Mouse (Mus musculus): ENCODE results near the gene Ppcs.

Gene Ppcs

DNA sequence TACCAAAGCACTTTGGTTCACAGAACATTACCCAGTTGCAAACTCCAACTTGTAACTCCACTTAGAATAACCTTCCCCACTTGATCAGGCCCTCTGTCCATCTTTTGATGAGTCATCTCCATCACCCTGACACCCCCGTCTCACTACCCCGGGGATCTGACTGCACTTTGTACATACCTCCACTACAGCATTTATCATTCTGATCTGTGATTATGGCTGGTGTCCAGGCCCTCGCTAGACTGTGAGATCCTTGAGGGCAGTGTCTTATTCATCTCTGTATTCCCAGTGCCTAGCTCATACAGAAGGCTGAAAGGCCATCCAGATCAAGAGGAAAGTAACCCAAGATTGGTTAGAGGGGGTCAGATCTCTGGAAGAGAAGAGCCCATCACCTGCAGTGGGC lies 1.0 kb downstream of the Ppcs start:
- in situ Hi-C loops (cut with MboI; ENCODE audit: low sequenced_read_pairs), result no loop called here

DNA sequence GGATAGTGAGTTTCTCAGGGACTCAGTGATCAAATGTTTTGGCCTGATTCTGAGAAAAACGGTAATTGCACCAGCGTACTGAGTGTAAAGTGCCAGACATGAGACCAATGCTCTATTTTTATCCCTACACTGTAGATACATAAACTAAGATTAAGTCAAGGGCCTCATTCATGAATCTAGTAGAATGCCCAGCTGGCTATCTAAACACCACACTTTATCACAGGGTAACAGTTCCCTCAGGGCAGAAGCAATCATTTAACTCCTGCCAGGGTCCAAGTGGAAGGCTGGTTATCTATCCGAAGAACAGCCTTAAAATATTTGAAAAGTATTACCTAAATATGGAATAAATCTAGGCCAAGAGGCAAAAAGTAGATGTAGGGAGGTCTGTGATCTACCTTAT lies 4.3 kb downstream of the Ppcs start:
- in situ Hi-C loops (cut with MboI; ENCODE audit: low sequenced_read_pairs), result no loop called here

DNA sequence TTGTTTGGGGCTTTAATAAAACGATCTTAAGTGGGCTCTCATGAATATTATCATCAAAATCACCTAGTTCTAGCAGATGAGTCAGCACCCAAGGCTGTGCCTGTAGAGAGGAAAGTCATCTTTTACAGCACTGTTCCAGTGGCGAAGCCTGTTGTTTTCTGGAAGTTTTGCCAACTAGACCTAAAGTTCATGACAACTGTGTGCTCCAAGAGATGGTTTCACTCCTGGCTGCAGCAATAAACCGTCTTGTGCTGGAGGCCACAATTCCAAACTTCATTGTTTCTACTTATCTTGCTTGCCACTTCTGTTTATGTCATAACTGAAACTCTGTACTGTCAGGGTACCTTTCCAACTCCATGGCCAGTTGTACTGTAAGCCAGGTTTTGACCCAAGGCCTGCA lies 5.0 kb downstream of the Ppcs start:
- in situ Hi-C loops (cut with MboI; ENCODE audit: low sequenced_read_pairs), result no loop called here

DNA sequence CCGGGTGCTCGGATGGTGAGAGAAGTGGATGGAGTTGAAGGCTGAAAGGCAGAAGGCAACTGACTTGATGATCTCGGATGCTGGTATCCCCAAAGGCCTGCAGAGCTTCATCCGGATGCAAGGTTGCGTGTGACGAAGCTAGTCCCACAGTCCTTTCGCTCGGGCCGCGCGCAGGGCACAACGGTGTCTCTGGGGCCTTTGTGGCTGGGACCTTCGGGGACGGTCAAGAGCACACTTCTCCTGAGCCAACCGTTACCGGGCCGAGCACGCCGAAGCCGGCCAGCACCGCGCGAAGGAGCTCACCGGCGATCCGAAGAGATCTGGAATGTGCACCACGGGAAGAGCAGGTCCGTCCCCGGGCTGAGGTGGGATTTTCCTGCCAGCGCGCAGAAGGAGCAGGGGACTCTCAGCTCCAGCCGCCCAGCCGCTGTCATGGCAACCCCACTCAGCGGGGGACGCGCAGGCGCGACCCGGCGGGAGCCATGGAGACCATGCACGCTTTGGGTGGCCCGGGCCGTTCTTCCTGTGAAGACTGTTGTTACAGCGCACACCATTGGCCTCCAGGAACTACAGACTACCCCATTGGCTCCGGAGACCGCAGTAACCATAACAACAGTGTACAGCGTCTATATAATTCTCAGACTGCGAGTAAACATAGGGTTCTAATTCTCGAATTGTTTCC lies 7.0 kb downstream of the Ppcs start, which contains the start of gene Ccdc30:
TSS of gene Ccdc30 (minus strand) at position 450 of the 682 bp plus-strand sequence.
- in situ Hi-C loops (cut with MboI; ENCODE audit: low sequenced_read_pairs), result no loop called here

DNA sequence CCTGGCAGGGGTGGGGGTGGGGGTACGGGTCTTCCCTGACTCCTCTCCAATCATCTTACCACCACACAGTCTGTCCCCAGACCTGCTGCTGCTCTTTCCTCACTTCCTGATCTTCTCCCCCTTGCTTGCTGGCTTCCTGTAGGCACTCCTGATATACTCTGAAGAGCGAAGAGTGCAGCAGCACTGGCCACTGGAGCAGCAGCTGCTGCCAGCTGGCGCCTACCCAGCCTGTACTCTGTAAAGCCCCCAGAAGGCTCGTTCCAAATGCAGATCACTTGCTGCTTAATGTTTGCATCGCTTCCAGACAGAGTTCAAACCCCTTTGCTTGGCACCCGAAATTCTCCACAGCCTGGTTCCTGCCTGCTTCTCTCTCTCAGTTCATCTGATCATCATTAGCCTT lies 9.4 kb downstream of the Ppcs start:
- in situ Hi-C loops (cut with MboI; ENCODE audit: low sequenced_read_pairs), result no loop called here

DNA sequence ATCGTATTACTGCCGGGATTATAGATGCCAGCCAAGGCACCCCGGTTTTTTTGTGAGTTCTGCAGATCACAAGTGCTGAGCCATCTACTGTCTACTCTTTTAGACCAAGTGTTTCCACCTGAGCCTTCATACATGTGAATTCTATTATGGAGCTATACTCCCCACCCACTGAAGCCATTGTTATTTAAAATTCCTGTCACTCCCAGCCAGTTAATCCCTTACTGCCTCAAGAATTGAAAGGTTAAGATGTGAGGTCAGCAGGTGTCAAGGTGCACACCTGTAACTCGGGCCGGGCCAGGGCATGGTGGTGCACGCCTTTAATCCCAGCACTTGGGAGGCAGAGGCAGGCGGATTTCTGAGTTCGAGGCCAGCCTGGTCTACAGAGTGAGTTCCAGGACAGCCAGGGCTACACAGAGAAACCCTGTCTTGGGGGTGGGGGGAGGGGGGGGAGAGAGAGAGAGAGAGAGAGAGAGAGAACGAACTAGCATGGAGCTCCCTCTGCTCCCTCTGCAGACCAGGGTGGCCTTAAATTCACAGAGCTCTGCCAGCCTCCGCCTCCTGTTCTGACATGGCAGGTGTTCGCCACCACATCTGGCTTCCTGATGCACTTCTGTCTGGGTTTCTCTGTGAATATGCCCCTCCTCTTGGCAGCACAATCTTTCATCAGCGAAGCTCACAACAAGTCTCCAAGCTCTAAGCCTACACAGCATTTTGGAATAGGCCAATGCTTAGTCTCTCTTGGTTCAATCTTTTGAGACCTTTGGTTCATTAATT lies 10.2 kb downstream of the Ppcs start:
- in situ Hi-C loops (cut with MboI; ENCODE audit: low sequenced_read_pairs), result no loop called here

DNA sequence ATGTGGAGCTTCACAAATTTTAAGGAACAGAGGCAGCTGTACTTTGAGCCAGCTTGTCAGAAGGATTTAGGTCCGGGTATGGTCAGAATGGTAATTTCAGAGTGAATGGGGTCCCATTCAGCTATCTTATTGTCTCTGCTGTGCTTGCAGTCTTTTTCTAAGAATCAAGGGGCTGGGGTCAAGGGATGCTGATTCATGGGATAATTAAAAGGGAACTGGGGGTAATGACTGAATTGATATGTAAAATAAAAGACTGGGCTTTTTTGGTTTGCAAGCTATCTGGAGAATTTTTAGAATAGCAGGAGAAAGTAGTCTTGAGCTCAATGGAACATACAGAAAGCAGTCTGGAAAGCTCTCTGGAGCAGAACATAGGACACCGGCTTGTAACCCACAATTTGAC lies 18.8 kb downstream of the Ppcs start:
- in situ Hi-C loops (cut with MboI; ENCODE audit: low sequenced_read_pairs), result no loop called here

DNA sequence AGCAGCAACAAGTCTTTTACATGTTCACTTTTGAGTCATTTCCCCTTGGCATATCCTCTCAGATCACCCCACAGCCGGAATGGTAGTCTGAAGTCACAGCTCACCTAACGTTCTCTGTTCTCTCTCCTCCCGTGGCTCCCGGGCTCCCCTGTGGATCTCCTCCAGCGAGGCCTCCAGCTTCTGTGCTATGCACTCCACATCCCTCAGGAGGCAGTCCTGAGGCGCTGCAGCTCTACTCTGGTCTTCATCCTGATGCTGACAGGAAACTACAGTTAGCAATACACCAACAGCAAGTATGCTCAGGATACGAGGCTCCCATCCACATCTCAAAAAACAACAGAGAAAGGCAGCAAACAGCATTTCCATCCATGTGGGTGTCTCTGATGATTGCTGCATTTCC lies 21.3 kb downstream of the Ppcs start:
- in situ Hi-C loops (cut with MboI; ENCODE audit: low sequenced_read_pairs), result no loop called here

DNA sequence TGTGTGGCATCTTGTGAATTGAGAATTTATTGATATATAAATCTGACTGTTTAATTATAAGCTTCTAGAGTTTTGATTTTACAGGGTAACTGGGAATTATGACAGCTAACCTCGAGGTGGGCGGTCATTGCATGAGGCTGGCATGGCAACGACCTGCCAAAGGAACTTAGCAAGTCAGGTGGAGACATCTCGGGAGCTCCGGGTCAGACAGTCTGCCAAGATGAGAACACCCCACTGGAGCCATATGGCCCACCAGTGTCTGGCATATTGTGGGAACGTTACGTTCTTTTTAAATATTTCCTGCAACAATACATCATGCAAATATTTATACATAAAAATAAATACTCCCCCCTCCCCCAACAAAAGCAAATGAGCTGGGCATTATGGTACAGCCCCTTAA lies 23.5 kb downstream of the Ppcs start:
- in situ Hi-C loops (cut with MboI; ENCODE audit: low sequenced_read_pairs), result no loop called here

DNA sequence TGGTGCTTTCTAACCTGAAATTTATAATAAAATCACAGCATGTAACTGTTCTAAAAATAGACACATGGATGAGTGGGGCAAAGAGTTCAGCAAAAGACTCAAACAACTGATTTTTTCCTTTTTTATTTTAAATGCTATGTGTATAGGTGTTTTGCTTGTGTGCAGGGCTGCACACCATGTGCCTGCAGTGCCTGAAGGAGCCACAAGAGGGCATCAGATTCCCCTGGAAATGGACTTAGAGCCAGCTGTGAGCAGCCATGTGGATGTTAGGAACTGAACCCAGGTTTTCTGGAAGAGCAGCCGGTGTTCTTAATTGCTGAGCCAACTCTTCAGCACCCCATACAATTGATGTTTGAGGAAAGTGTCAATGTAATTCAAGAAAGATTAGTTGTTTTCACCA lies 31.9 kb downstream of the Ppcs start:
- in situ Hi-C loops (cut with MboI; ENCODE audit: low sequenced_read_pairs), result no loop called here

DNA sequence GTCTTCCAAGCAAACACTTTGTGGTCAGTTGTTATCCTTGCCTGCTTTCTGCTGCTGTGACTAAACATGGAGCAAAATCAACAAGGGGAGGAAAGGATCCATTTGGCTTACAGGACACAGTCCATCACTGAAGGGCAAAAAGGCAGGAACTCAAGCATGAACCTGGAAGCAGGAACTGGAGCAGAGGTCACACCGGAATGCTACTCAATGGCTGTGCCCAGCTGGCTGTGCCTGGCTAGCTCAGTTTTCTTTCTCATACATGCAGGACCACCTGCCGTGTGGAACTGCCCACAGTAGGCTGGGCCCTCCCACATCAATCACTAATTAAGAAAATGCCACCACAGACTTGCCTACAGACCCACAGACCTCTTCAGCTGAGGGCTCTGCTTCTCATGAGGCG lies 33.0 kb downstream of the Ppcs start:
- in situ Hi-C loops (cut with MboI; ENCODE audit: low sequenced_read_pairs), result no loop called here

DNA sequence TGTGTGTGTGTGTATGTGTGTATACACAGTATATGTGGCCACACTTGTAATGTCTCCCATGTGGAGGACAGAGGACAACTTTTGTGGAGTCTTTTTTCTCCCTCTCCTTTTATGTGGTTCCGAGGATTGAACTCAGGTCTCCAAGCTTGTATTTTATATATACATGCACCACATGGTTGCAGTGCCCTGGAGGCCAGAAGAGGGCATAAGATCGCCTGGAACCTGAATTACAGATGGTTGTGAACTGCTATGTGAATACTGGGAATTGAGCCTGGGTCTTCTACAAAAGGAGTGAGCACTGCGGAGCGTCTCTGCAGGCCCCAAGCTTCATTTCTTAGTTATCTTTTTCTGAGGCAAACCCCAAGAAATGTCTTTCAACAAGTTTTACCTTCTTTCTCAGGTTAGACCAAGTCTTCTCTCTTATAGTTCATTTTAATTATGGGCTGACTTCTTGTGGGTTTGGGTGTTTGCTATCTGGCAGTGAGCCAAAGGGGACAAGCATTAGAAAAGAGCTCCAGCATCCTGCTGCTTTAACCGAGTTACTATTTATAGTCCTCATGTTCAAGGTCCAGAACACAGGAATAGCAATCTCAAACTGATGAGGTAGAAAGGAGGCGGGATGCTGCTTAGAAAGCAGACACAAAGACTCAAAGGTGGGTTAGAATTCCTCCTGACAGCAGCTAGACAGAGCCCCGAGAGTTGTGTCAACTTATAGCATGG lies 40.6 kb downstream of the Ppcs start:
- in situ Hi-C loops (cut with MboI; ENCODE audit: low sequenced_read_pairs), result no loop called here

DNA sequence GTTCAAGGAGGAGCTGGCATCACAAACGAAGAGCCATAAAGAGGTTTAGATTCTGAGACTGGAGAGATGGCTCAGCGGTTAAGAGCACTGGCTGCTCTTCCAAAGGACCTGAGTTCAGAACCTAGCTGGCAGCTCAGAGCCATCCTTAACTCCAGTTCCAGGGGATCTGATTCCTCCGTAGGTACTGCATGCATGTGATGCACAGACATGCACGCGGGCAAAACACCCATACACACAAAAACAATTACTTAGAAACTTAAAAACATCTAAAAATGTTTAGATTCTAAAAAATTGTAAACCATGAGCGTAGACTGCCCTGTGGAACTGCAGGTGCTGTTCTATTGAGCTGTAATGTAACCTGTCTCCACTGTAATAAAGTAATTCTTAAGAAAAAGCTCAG lies 52.8 kb downstream of the Ppcs start:
- in situ Hi-C loops (cut with MboI; ENCODE audit: low sequenced_read_pairs), result no loop called here

Data from CH12F3 (cell line).